Mouse (Mus musculus) liver, postnatal 0 days (tissue): ENCODE results near the gene Atp6v0e.

Experiments
- CTCF ChIP-seq: sonication (generic); IDR thresholded peaks from 2 replicates; pipeline ENCODE4 v1.5.1; 2016; ENCODE audit warnings: antibody characterized with exemption, low read depth
- EP300 ChIP-seq: IDR thresholded peaks from 2 replicates; pipeline ENCODE4 v1.6.1; 2016; ENCODE audit warnings: antibody characterized with exemption, low read depth, mild to moderate bottlenecking

- TF ChIP-seq CTCF: peak; percentile 40
- no peak for TF ChIP-seq EP300
These were observed 18.2 kb downstream of the Atp6v0e start for GRCm38 (mm10) chr17:26681276-26681675.
